ENCODE assay signal across 36 mouse cellular contexts in genomic region chr17:48118570-48118969, GRCm38 (mm10). TPM values are rescaled to one million over a fixed set of nuclear protein-coding genes. Genes with fewer than 3 reads are reported as not detected.
DNase-seq lines count a peak whose midpoint lies in the region; ATAC-seq and TF ChIP-seq lines count a peak whose summit lies in the region.
"Had no signal": no experiment of that assay in that cellular context is flagged by ENCODE, and none has a peak within 500 bp of the region (broad histone marks: within the 10 kb centered on the region; RNA-seq: fewer than 3 reads in every experiment).

No protein-coding gene starts in this region.

- 0% methylated on average over 1 of the region's 1 CpGs for WGBS in spleen, adult 2 months
- 77% methylated on average over 1 of the region's 1 CpGs for WGBS in hindbrain, embryonic 11.5 days

- H3K9ac ChIP-seq in hindbrain, embryonic 11.5 days (ENCODE audit: low read depth, low read length) = no peak overlapping the region
- H3K9ac ChIP-seq: embryonic facial prominence, embryonic 12.5 days; forebrain, embryonic 12.5 days; heart, embryonic 13.5 days; hindbrain, embryonic 14.5 days; limb, embryonic 15.5 days; liver, embryonic 15.5 days; midbrain, embryonic 13.5 days; neural tube, embryonic 13.5 days had no signal

- H3K27me3 ChIP-seq in spleen, adult 2 months (ENCODE audit: control insufficient read depth, insufficient read depth, low read length) = no peaks in the 10 kb centered on the region
- no peaks in the 10 kb centered on the region for H3K27me3 ChIP-seq in hindbrain, embryonic 11.5 days (ENCODE audit: control insufficient read depth, insufficient read depth, low read length)
- H3K27me3 ChIP-seq: embryonic facial prominence, embryonic 12.5 days; forebrain, embryonic 12.5 days; limb, embryonic 15.5 days; liver, embryonic 15.5 days; midbrain, embryonic 13.5 days; neural tube, embryonic 13.5 days; Patski had no signal

- intact Hi-C loops in left cerebral cortex, postnatal 14 days (cut with DNase I) = no loop called here

- no peak overlapping the region for H3K27ac ChIP-seq in spleen, adult 2 months (ENCODE audit: insufficient read depth, low read length)
- no peak overlapping the region for H3K27ac ChIP-seq in hindbrain, embryonic 11.5 days (ENCODE audit: low read depth, low read length)
- H3K27ac ChIP-seq: embryonic facial prominence, embryonic 12.5 days; forebrain, embryonic 12.5 days; heart, embryonic 13.5 days; hindbrain, embryonic 14.5 days; kidney, postnatal 0 days; limb, embryonic 15.5 days; liver, embryonic 15.5 days; midbrain, embryonic 13.5 days; neural tube, embryonic 13.5 days had no signal

- H3K36me3 ChIP-seq in spleen, adult 2 months (ENCODE audit: control insufficient read depth, insufficient read depth, low read length) = no peaks in the 10 kb centered on the region
- no peaks in the 10 kb centered on the region for H3K36me3 ChIP-seq in hindbrain, embryonic 11.5 days (ENCODE audit: control insufficient read depth, insufficient read depth, low read length)
- H3K36me3 ChIP-seq: embryonic facial prominence, embryonic 12.5 days; forebrain, embryonic 12.5 days; heart, embryonic 13.5 days; limb, embryonic 15.5 days; liver, embryonic 15.5 days; midbrain, embryonic 13.5 days; neural tube, embryonic 13.5 days had no signal

- no peak for TF ChIP-seq CTCF in spleen, adult 2 months (IDR thresholded peaks at IDR 0.05; ENCODE audit: extremely low read depth, insufficient read depth, insufficient read length, insufficient replicate concordance)

- H3K4me2 ChIP-seq in hindbrain, embryonic 11.5 days (replicated peaks; ENCODE audit: low read depth, low read length) = no peak overlapping the region
- H3K4me2 ChIP-seq: embryonic facial prominence, embryonic 12.5 days; forebrain, embryonic 12.5 days; heart, embryonic 13.5 days; hindbrain, embryonic 14.5 days; limb, embryonic 15.5 days; liver, embryonic 15.5 days; midbrain, embryonic 13.5 days; neural tube, embryonic 13.5 days had no signal

- no peak overlapping the region for H3K4me3 ChIP-seq in spleen, adult 2 months (ENCODE audit: extremely low read depth, insufficient read depth, insufficient read length)
- no peak overlapping the region for H3K4me3 ChIP-seq in hindbrain, embryonic 11.5 days (ENCODE audit: low read depth, low read length)
- H3K4me3 ChIP-seq: embryonic facial prominence, embryonic 12.5 days; forebrain, embryonic 12.5 days; heart, embryonic 13.5 days; limb, embryonic 15.5 days; liver, embryonic 15.5 days; midbrain, embryonic 13.5 days; myocyte; neural tube, embryonic 13.5 days had no signal

- peaks cover 18% of the 10 kb centered on the region; the same call in 1 of the 2 replicates for H3K4me1 ChIP-seq in spleen, adult 2 months (ENCODE audit: control insufficient read depth, insufficient read depth, insufficient read length)
- H3K4me1 ChIP-seq in hindbrain, embryonic 11.5 days (replicated peaks; ENCODE audit: control insufficient read depth, insufficient read depth, low read length) = no peaks in the 10 kb centered on the region
- H3K4me1 ChIP-seq: embryonic facial prominence, embryonic 12.5 days; forebrain, embryonic 12.5 days; heart, embryonic 13.5 days; limb, embryonic 15.5 days; liver, embryonic 15.5 days; midbrain, embryonic 13.5 days; neural tube, embryonic 13.5 days had no signal

- peak; percentile 34 to 45 for DNase-seq in spleen, adult 2 months (ENCODE audit: low read depth in 1 of 2, low spot score in 2 of 2)
- DNase-seq in spleen, postnatal 4 days (ENCODE audit: low spot score in 2 of 2) = no peak
- DNase-seq in MEL-GATA-1-ER (ENCODE audit: extremely low read depth, low read depth) = peak; percentile 83
- no peak for DNase-seq in right cerebral cortex, adult 2 months (ENCODE audit: low spot score in 2 of 2)
- no peak for DNase-seq in hindbrain, embryonic 11.5 days (ENCODE audit: low spot score)
- no peak for DNase-seq in left cerebral cortex, postnatal 14 days (ENCODE audit: low spot score in 2 of 2)
- DNase-seq: adrenal gland, postnatal 36 days; cerebellum, adult 18-20 months; cerebellum, postnatal 14 days; heart, postnatal 14 days; kidney, adult 18-20 months; layer of hippocampus, adult 9-11 months; left cerebral cortex, postnatal 4 days; lung, postnatal 10 days; right cerebral cortex, postnatal 4 days; thymus, postnatal 14 days had no signal

- ATAC-seq in hematopoietic stem cell, adult 5-6 weeks (replicated peaks in 1 of 2; ENCODE audit: insufficient read depth in 1 of 2, low FRiP score in 2 of 2, low TSS enrichment in 1 of 2, low read depth in 1 of 2, poor library complexity in 2 of 2, severe bottlenecking in 2 of 2) = peak; percentile 97 to 99
- ATAC-seq in hindbrain, embryonic 11.5 days (ENCODE audit: low FRiP score) = no peak
- ATAC-seq: inflammation-experienced regulatory T-cells, adult 6 months; midbrain, embryonic 13.5 days; Patski had no signal

- no peak for TF ChIP-seq POLR2A in spleen, adult 2 months (IDR thresholded peaks at IDR 0.05; ENCODE audit: low read depth, low read length)

- H3K9me3 ChIP-seq in hindbrain, embryonic 11.5 days (ENCODE audit: control insufficient read depth, low read length) = no peaks in the 10 kb centered on the region
- H3K9me3 ChIP-seq: limb, embryonic 15.5 days; liver, embryonic 15.5 days; neural tube, embryonic 13.5 days had no signal

RNA-seq across cellular contexts. Expression of gene 9830107B12Rik, which starts 27.5 kb away (rescaled TPM):
- polyA plus RNA-seq in spleen, adult 2 months (2012; rRNA removed) = 0.18 and 0.35 TPM in 2 replicates
- total RNA-seq in hematopoietic stem cell, adult 5-6 weeks (2017) = 2.9 and 4.4 TPM in 2 replicates
- not detected in 2 replicates for polyA plus RNA-seq in hindbrain, embryonic 11.5 days (2014; fragmentation: Nextera tagmentation; extraction: Ambion mirVana)
- not detected for total RNA-seq in left cerebral cortex, postnatal 14 days (2021)
- total RNA-seq: adrenal gland, adult 18-20 months; adrenal gland, postnatal 36 days; gastrocnemius, adult 8-10 months; heart, postnatal 14 days; left cerebral cortex, adult 18-20 months; left cerebral cortex, postnatal 4 days had no signal
- polyA plus RNA-seq: embryonic facial prominence, embryonic 12.5 days; forebrain, embryonic 12.5 days; frontal cortex, adult 2 months; gonadal fat pad, adult 2 months; heart, embryonic 13.5 days; hindbrain, embryonic 14.5 days; inflammation-experienced regulatory T-cells, adult 6 months; kidney, postnatal 0 days; limb, embryonic 15.5 days; midbrain, embryonic 13.5 days; myocyte; neural tube, embryonic 13.5 days; Patski; testis, adult 2 months had no signal

RNA-seq across cellular contexts. Expression of gene 1700067P10Rik, which starts 29.5 kb away (rescaled TPM):
- not detected in 2 replicates for polyA plus RNA-seq in spleen, adult 2 months (2012; rRNA removed)
- not detected in 2 replicates for total RNA-seq in hematopoietic stem cell, adult 5-6 weeks (2017)
- polyA plus RNA-seq in hindbrain, embryonic 11.5 days (2014; fragmentation: Nextera tagmentation; extraction: Ambion mirVana) = not detected in 2 replicates
- not detected for total RNA-seq in left cerebral cortex, postnatal 14 days (2021)
- total RNA-seq: adrenal gland, adult 18-20 months; adrenal gland, postnatal 36 days; gastrocnemius, adult 8-10 months; heart, postnatal 14 days; left cerebral cortex, adult 18-20 months; left cerebral cortex, postnatal 4 days had no signal
- polyA plus RNA-seq: embryonic facial prominence, embryonic 12.5 days; forebrain, embryonic 12.5 days; heart, embryonic 13.5 days; hindbrain, embryonic 14.5 days; inflammation-experienced regulatory T-cells, adult 6 months; kidney, postnatal 0 days; large intestine, adult 2 months; limb, embryonic 15.5 days; liver, embryonic 15.5 days; myocyte; neural tube, embryonic 13.5 days; Patski had no signal

RNA-seq across cellular contexts. Expression of gene A530064D06Rik, which starts 48.5 kb away (rescaled TPM):
- 1.5 and 2.8 TPM in 2 replicates for polyA plus RNA-seq in spleen, adult 2 months (2012; rRNA removed)
- total RNA-seq in hematopoietic stem cell, adult 5-6 weeks (2017) = 1.0 and 9.2 TPM in 2 replicates
- polyA plus RNA-seq in hindbrain, embryonic 11.5 days (2014; fragmentation: Nextera tagmentation; extraction: Ambion mirVana) = not detected in 2 replicates
- not detected for total RNA-seq in left cerebral cortex, postnatal 14 days (2021)
- total RNA-seq: adrenal gland, postnatal 36 days; gastrocnemius, adult 8-10 months; heart, postnatal 14 days; left cerebral cortex, adult 18-20 months; left cerebral cortex, postnatal 4 days had no signal
- polyA plus RNA-seq: forebrain, embryonic 12.5 days; frontal cortex, adult 2 months; hindbrain, embryonic 14.5 days; midbrain, embryonic 13.5 days; myocyte; neural tube, embryonic 13.5 days had no signal

Comparison
In these comparisons a context has a peak if more than half of its experiments do, and no peak if none do; other contexts are left out.
1. DNase-seq: peak in spleen, adult 2 months (2 of 2) and MEL-GATA-1-ER (single experiment); none in spleen, postnatal 4 days (0 of 2), right cerebral cortex, adult 2 months (0 of 2), hindbrain, embryonic 11.5 days (single experiment) and left cerebral cortex, postnatal 14 days (0 of 2).